Mouse (Mus musculus): ENCODE measurements around the gene Ogfod1. TPM values are rescaled to one million over a fixed set of nuclear protein-coding genes. Genes with fewer than 3 reads are reported as not detected.

Gene Ogfod1
- polyA plus RNA-seq, 1 experiment from 2014 or later: 13.3 TPM

DNA sequence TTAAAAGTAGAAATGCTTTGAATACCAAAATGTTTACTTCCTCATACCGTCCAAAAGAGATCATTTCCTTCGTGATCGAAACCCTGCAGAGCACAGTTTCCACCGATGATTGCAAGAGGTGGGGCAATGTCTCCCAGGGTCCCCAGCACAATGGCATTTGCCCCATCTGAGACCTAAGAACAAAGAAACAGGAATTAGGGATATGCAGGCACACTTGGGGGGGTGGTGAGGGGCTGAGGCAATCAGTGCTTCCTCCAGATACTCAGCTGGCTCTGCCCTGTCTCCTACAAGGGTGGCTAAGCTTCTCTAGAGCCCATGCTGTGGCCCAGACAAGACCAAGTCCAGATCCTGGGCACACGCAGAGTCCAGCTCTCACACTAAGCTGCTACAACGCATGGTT lies 52.7 kb downstream of the Ogfod1 start:
- no peak overlapping the region for H3K4me3 ChIP-seq
- ATAC-seq: no peak
- H3K36me3 ChIP-seq (ENCODE audit: poor library complexity, severe bottlenecking): peaks cover 31% of the 10 kb centered on the region
- no peaks in the 10 kb centered on the region for H3K27me3 ChIP-seq
- no peak overlapping the region for H3K9ac ChIP-seq
- 64% methylated on average over 6 of the region's 6 CpGs for WGBS
- no peaks in the 10 kb centered on the region for H3K9me3 ChIP-seq (replicated peaks)
- H3K27ac ChIP-seq: no peak overlapping the region
- H3K4me2 ChIP-seq: no peak overlapping the region
- H3K4me1 ChIP-seq: no peaks in the 10 kb centered on the region

- 84% methylated on average over 9 of the region's 9 CpGs for WGBS
- no peak overlapping the region for H3K27ac ChIP-seq
Observed at GRCm38 (mm10) chr8:94092848-94093247, 55.9 kb downstream of the Ogfod1 start.

GRCm38 (mm10) chr8:94094281-94094680 lies 57.3 kb downstream of the Ogfod1 start:
- Histone ChIP-seq H3K4me2 (no peak overlapping the region), H3K4me3 (no peak overlapping the region)
- WGBS: 81% methylated on average over 6 of the region's 6 CpGs

More at GRCm38 (mm10) chr8:94092848-94093247, 55.9 kb downstream of the Ogfod1 start:
- Histone ChIP-seq H3K36me3 (ENCODE audit: poor library complexity, severe bottlenecking) (peaks cover 9% of the 10 kb centered on the region), H3K4me3 (no peak overlapping the region), H3K4me2 (no peak overlapping the region), H3K9ac (no peak overlapping the region), H3K27me3 (no peaks in the 10 kb centered on the region), H3K4me1 (peaks cover 12% of the 10 kb centered on the region), H3K9me3 (replicated peaks) (no peaks in the 10 kb centered on the region)
- no peak for ATAC-seq

GRCm38 (mm10) chr8:94098081-94098974 lies 61.3 kb downstream of the Ogfod1 start, which contains the start of gene Bbs2:
Gene Bbs2 (minus strand): TSS chr8:94098928.
- Histone ChIP-seq H3K9me3 (replicated peaks) (no peaks in the 10 kb centered on the region), H3K36me3 (ENCODE audit: poor library complexity, severe bottlenecking) (no peaks in the 10 kb centered on the region), H3K4me1 (peaks cover 18% of the 10 kb centered on the region), H3K4me3 (peak within 1 kb of the TSS; percentile 53), H3K4me2 (peak within 1 kb of the TSS; percentile 69), H3K27ac (peak within 1 kb of the TSS; percentile 99), H3K9ac (peak within 1 kb of the TSS; percentile 73), H3K27me3 (no peaks in the 10 kb centered on the region)
- WGBS: 1% methylated on average over 61 of the region's 61 CpGs
- peak; percentile 99 for ATAC-seq

More at GRCm38 (mm10) chr8:94094281-94094680, 57.3 kb downstream of the Ogfod1 start:
- no peak for ATAC-seq
- Histone ChIP-seq H3K27me3 (no peaks in the 10 kb centered on the region), H3K27ac (no peak overlapping the region), H3K9ac (no peak overlapping the region), H3K4me1 (peaks cover 18% of the 10 kb centered on the region), H3K36me3 (ENCODE audit: poor library complexity, severe bottlenecking) (no peaks in the 10 kb centered on the region), H3K9me3 (replicated peaks) (no peaks in the 10 kb centered on the region)

DNA sequence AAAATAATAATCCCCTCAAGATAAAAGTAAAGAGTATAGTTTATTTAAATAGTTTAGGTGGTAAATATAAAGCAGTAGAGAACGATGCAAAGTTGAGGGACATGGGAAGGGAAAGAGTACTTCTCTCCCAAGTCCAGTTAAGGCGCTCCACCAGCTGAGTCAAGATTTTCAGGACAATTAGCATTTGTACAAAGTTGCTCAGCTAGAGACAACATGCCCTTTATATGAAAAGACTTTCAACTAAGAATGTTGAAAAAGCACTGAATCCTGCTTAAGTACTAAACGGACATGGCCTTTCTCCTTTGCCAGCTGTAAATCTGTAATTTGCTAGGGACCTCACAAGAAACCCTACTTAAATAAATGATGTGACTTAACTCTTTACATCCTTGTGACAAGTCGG lies 62.0 kb downstream of the Ogfod1 start:
- Histone ChIP-seq H3K4me3 (peak overlapping the region; percentile 53), H3K4me1 (peaks cover 18% of the 10 kb centered on the region), H3K4me2 (peak overlapping the region; percentile 69), H3K27ac (peak overlapping the region; percentile 99), H3K9me3 (replicated peaks) (no peaks in the 10 kb centered on the region), H3K9ac (peak overlapping the region; percentile 73), H3K36me3 (ENCODE audit: poor library complexity, severe bottlenecking) (no peaks in the 10 kb centered on the region), H3K27me3 (no peaks in the 10 kb centered on the region)
- 16% methylated on average over 4 of the region's 4 CpGs for WGBS
- ATAC-seq: no peak

- no peaks in the 10 kb centered on the region for H3K36me3 ChIP-seq (ENCODE audit: poor library complexity, severe bottlenecking)
- H3K27me3 ChIP-seq: no peaks in the 10 kb centered on the region
- no peak overlapping the region for H3K27ac ChIP-seq
- H3K9me3 ChIP-seq (replicated peaks): no peaks in the 10 kb centered on the region
- no peak overlapping the region for H3K4me2 ChIP-seq
- peaks cover 4% of the 10 kb centered on the region for H3K4me1 ChIP-seq
- WGBS: 59% methylated on average over 5 of the region's 5 CpGs
- H3K9ac ChIP-seq: no peak overlapping the region
- no peak overlapping the region for H3K4me3 ChIP-seq
- no peak for ATAC-seq
Observed at GRCm38 (mm10) chr8:94104146-94104545, 67.1 kb downstream of the Ogfod1 start.

DNA sequence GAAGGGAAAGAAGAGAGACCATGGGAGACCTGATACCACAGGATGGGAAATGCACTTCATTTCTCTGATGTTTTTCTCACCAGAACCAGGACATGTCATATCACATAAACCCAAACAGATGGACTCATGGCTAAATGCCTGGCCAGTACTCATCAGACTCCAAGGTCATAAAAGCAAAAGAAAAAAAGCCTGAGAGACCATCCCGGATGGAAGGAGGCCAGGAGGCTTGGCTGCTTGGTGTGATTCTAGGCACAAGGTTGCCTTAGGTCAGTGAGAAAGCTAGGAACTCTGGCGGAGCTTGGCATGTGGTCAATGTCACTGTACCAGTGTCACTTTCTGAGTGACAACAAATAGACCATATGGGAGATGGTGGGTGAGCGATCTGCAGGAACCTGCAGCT lies 70.9 kb downstream of the Ogfod1 start:
- no peak overlapping the region for H3K4me3 ChIP-seq

GRCm38 (mm10) chr8:94109396-94109795 lies 72.4 kb downstream of the Ogfod1 start:
- peaks cover under 1% of the 10 kb centered on the region; the same call in 1 of the 2 replicates for H3K4me1 ChIP-seq
- no peak overlapping the region for H3K27ac ChIP-seq
- no peak for ATAC-seq
- H3K9me3 ChIP-seq (replicated peaks): no peaks in the 10 kb centered on the region
- WGBS: 81% methylated on average over 6 of the region's 6 CpGs
- H3K36me3 ChIP-seq (ENCODE audit: poor library complexity, severe bottlenecking): no peaks in the 10 kb centered on the region
- no peaks in the 10 kb centered on the region for H3K27me3 ChIP-seq
- H3K9ac ChIP-seq: no peak overlapping the region
- no peak overlapping the region for H3K4me2 ChIP-seq
- H3K4me3 ChIP-seq: no peak overlapping the region

More for the DNA sequence above, 70.9 kb downstream of the Ogfod1 start:
- Histone ChIP-seq H3K4me2 (no peak overlapping the region), H3K9me3 (replicated peaks) (no peaks in the 10 kb centered on the region), H3K27me3 (no peaks in the 10 kb centered on the region), H3K36me3 (ENCODE audit: poor library complexity, severe bottlenecking) (no peaks in the 10 kb centered on the region), H3K27ac (no peak overlapping the region), H3K9ac (no peak overlapping the region), H3K4me1 (peaks cover 4% of the 10 kb centered on the region; the same call in 1 of the 2 replicates)
- 86% methylated on average over 3 of the region's 3 CpGs for WGBS
- no peak for ATAC-seq

DNA sequence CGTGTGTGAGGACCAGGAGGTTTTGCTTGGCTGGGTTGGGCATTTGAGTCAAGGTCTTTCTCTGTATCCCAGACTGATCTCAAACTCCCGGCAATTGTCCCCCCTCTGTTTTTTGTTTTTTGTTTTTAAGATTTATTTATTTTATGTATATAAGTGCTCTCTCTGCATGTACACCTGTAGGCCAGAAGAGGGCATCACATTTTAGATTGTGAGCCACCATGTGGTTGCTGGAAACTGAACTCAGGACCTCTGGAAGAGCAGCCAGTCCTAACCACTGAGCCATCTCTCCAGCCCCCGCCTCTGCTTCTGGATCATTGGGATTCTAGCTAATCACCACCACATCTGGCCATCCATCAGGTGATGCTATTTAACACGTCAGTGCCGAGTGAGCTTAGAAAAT lies 72.8 kb downstream of the Ogfod1 start:
- Histone ChIP-seq H3K4me1 (no peaks in the 10 kb centered on the region; the same call in 1 of the 2 replicates), H3K9me3 (replicated peaks) (no peaks in the 10 kb centered on the region), H3K9ac (no peak overlapping the region), H3K27me3 (no peaks in the 10 kb centered on the region), H3K36me3 (ENCODE audit: poor library complexity, severe bottlenecking) (no peaks in the 10 kb centered on the region), H3K4me3 (no peak overlapping the region), H3K27ac (no peak overlapping the region), H3K4me2 (no peak overlapping the region)
- ATAC-seq: no peak
- WGBS: 83% methylated on average over 5 of the region's 5 CpGs

GRCm38 (mm10) chr8:94110526-94111177 lies 73.7 kb downstream of the Ogfod1 start:
- Histone ChIP-seq H3K9ac (no peak overlapping the region), H3K4me2 (no peak overlapping the region), H3K36me3 (ENCODE audit: poor library complexity, severe bottlenecking) (no peaks in the 10 kb centered on the region), H3K4me3 (no peak overlapping the region), H3K27me3 (no peaks in the 10 kb centered on the region), H3K27ac (no peak overlapping the region), H3K9me3 (replicated peaks) (no peaks in the 10 kb centered on the region), H3K4me1 (no peaks in the 10 kb centered on the region; the same call in 1 of the 2 replicates)
- ATAC-seq: no peak
- WGBS: 70% methylated on average over 6 of the region's 6 CpGs

DNA sequence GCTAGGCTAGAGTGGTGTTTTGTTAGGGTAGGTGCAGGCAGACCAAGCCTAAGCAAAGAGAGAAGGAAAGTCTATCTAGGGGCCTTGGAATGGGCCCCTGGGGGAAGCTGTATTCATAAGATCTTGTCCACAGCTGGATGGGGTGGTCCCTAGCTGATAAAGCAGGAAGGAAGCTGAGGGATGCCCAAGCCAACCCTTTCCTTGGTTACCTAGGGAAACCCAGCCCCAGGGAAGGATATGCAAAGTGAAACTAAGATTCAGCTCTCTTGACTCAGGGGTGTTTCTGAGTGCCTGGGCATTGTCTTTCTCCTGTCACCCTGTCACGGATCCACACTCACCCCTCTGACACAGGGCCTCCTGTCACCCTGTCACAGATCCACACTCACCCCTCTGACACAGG lies 76.4 kb downstream of the Ogfod1 start:
- no peaks in the 10 kb centered on the region for H3K36me3 ChIP-seq (ENCODE audit: poor library complexity, severe bottlenecking)
- 50% methylated on average over 1 of the region's 1 CpGs for WGBS
- peaks cover 11% of the 10 kb centered on the region for H3K4me1 ChIP-seq
- no peak overlapping the region for H3K9ac ChIP-seq
- no peak for ATAC-seq
- H3K27me3 ChIP-seq: no peaks in the 10 kb centered on the region
- H3K27ac ChIP-seq: no peak overlapping the region
- H3K4me3 ChIP-seq: no peak overlapping the region
- H3K4me2 ChIP-seq: no peak overlapping the region
- no peaks in the 10 kb centered on the region for H3K9me3 ChIP-seq (replicated peaks)

- Histone ChIP-seq H3K4me1 (peaks cover 17% of the 10 kb centered on the region), H3K36me3 (ENCODE audit: poor library complexity, severe bottlenecking) (no peaks in the 10 kb centered on the region), H3K9me3 (replicated peaks) (no peaks in the 10 kb centered on the region), H3K27ac (no peak overlapping the region), H3K27me3 (no peaks in the 10 kb centered on the region), H3K4me2 (no peak overlapping the region), H3K4me3 (no peak overlapping the region), H3K9ac (no peak overlapping the region)
- no peak for ATAC-seq
- 81% methylated on average over 2 of the region's 2 CpGs for WGBS
Observed at GRCm38 (mm10) chr8:94113972-94114371, 77.0 kb downstream of the Ogfod1 start.
